Mouse (Mus musculus) right cerebral cortex, postnatal 10 days (tissue): ENCODE measurements around the gene Stac2.

ENCODE experiments used
- DNase-seq, 2 experiments: peaks; one replicate each; pipeline ENCODE4 v3.0.0; 2021; ENCODE audit warnings: low spot score in 2 of 2

Stac2 gene

DNA sequence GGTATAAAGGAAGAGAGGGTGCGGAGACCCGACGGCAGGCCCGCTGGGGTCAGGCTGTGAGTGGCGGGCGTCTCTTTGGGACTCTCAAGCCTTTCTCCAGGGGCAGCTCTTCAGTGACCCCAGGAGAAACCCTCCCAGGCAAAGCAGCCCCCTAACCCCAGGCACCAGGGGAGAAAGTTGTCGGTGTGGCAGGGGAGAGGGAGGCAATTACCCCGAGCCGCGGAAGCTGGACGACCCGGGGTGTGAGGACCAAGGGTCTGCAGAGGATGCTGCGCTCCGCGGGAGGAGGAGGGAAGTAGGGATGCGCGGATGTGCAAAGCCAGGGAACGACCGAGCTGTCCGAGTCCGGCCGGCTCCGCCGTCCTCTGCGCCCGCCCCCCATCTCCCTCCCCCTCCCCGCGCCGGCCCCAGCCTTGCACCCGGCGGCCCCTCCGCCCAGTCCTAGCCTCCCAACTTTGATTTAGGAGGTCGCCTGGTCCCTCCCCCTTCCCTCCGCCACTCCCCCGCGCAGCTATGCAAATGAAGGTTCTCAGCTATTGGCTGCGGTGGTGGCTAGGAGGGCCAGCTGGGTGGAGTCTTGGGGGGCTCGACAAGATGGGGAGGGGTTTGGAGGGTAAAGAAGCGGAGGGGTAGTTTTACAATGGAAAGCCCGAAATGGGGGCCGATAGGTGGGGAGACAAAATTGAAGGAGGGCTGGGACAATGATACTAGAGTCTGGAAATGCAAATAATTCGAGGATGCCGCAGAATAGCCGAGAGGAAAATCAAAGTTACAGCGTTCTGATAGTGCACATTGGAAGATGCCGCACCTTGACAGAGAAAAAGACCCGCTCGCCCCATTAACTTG is at the start of gene Stac2:
Gene Stac2, minus strand, starts transcription at position 474 of the 846 bp plus-strand sequence.
- peak; percentile 80 to 81 for DNase-seq

DNA sequence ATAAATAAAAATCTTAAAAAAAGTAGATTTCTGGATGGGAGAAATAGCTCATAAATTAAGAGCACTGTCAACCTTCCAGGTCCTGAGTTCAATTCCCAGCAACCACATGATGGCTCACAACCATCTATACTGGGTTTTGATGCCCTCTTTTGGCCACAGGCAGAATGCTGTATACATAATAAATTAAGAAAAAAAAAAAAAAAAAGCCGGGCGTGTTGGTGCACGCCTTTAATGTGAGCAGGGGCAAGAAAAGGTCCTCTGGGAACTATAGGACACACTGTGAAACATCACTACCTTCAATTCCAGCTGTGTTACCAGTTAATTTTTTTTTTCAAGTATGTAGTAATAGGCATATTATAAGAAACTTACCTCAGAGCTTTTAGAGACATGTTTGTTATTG is 48.1 kb upstream of the Stac2 start:
- no peak for DNase-seq

- no peak for DNase-seq
Observed at GRCm38 (mm10) chr11:98090583-98090982, 37.3 kb upstream of the Stac2 start.

GRCm38 (mm10) chr11:98088224-98088623 is 35.0 kb upstream of the Stac2 start:
- no peak for DNase-seq

GRCm38 (mm10) chr11:98086574-98086973 is 33.3 kb upstream of the Stac2 start:
- no peak for DNase-seq

GRCm38 (mm10) chr11:98086141-98086540 is 32.9 kb upstream of the Stac2 start:
- no peak for DNase-seq

DNA sequence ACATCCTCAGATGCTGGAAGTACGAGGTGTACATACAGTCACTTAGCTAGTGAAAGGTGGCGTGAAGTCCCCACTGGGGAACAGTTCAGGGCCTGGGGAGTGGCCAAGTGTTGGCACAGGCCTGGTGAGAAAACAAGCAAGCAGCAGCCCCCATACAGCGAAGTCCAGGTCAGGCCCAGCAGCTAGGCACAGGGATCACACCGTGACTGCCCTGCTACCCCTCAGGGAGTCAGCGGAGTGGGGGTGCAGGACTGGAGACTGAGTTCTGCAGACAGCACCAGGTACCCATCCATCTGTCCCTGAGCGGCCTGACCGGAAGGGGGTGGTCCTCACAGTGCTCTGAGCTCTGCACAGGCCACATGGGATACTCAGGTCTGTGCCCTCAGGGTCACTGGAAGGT is 29.5 kb upstream of the Stac2 start:
- DNase-seq, result no peak

GRCm38 (mm10) chr11:98080450-98080849 is 27.2 kb upstream of the Stac2 start:
- no peak for DNase-seq

DNA sequence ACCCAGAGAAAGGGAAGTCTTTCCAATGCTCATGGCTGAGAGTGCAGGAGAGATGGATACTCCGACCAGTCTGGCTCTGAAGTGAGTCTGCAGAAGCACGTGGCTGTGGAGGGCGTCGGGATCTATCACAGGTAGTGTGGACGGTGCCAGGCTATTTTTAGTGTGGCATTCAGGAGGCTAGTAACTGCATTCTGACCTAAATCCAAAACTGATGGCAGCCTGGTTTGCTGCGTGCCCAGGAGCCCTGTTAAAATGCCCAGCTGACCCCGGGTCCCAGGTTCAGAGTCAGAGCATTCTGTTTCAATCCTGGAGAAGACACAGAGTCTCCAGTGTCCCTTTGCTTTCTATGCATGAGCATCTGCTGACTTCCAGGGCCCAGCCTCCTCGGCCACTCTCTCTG is 23.8 kb upstream of the Stac2 start:
- no peak for DNase-seq

- peak; percentile 89 to 94 for DNase-seq
Observed at GRCm38 (mm10) chr11:98075195-98075808, 22.0 kb upstream of the Stac2 start.

- DNase-seq, result no peak
Observed at GRCm38 (mm10) chr11:98073442-98073841, 20.2 kb upstream of the Stac2 start.

DNA sequence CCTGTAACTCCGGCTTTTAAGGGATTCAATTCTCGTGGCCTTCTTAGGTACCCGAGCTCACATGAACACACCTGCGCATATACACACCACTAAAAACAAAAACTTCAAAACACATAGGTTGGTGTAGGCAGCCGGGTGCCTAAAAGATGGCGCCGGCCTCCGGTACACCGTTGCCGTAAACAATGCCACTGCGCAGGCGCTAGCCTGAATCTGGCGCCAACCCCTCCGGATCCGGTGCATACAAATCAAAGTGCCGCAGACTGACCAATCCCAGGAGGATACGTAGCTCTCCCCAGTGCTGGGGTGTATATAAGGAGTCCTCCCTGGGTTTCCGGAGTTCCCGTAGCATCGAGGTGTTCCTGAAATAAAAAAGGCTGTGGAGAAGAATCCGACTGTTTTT is 14.0 kb upstream of the Stac2 start:
- no peak for DNase-seq

GRCm38 (mm10) chr11:98066201-98066600 is 12.9 kb upstream of the Stac2 start:
- DNase-seq, result no peak

GRCm38 (mm10) chr11:98061904-98062562 is 8.8 kb upstream of the Stac2 start:
- peak; percentile 67 to 74 for DNase-seq

- no peak for DNase-seq
Observed at GRCm38 (mm10) chr11:98061441-98061840, 8.2 kb upstream of the Stac2 start.

- DNase-seq, result no peak
Observed at GRCm38 (mm10) chr11:98060104-98060692, 6.9 kb upstream of the Stac2 start.

DNA sequence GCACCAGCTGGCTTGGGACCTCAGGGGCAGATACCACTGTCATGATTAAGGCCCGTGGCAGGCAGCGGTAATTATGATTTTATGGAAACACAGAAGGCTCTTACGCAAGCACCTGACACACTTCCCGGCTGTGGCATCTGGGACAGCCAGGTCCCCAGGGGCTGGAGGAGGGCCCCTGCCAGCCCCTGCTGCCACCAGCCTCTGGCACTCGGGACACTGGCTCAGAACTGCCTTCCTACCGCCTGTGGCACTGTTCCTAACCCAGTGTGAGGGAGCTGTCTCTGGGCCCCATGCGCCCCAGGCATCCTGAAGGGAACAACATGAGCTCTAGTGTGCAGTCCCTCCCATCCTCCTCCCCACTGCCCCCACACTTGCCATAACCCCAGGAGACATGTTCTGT is 6.4 kb upstream of the Stac2 start:
- DNase-seq, result no peak

- DNase-seq, result no peak
Observed at GRCm38 (mm10) chr11:98057998-98058397, 4.7 kb upstream of the Stac2 start.

- DNase-seq, result no peak
Observed at GRCm38 (mm10) chr11:98057466-98057865, 4.2 kb upstream of the Stac2 start.

GRCm38 (mm10) chr11:98052129-98052988 is 903 bp downstream of the Stac2 start:
- DNase-seq, result peak in 1 of 2 experiments; percentile 58

DNA sequence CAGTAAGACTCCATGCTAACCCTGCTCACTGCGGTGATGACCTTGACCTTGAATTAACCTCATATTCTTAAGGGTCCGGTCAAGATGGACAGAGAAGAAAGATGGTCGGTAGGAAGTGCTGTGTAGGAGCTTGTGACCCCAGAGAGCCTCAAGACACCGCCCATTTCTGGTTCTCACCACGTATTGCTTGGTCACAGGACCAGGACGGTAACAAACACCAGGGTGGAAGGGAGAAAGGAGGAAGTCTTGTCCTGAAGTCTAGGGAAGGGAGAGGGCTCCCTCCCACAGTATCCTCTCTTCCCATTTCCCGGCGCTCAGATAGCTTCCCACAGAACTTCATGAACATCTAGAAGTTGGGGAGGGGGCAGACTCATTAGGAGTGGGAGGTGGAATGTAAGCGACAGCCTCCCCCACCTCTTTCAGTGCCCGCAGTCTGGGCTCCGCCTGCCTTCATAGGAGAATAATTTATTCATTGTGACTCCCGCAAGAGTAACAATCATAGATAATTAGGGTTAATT is 1.6 kb downstream of the Stac2 start:
- DNase-seq, result no peak
